Mouse (Mus musculus) midbrain, embryonic 13.5 days (tissue): ENCODE measurements around the gene Atg5. TPM values are rescaled to one million over a fixed set of nuclear protein-coding genes. Genes with fewer than 3 reads are reported as not detected.

ENCODE experiments used
- ATAC-seq: fragments of 200-750 bp; cut with Nextera tagmentation; 2 replicates; pipeline ENCODE4 v1.8.0; 2017; ENCODE audit warnings: mild to moderate bottlenecking, moderate TSS enrichment, moderate library complexity
- H3K27ac ChIP-seq: fragments of 300-500 bp; sonication (generic); 2 replicates; pipeline ENCODE4 v1.5.1; 2015; ENCODE audit warnings: inconsistent platforms, mild to moderate bottlenecking, moderate library complexity
- H3K27me3 ChIP-seq: fragments of 300-500 bp; sonication (generic); 2 replicates; pipeline ENCODE4 v1.6.1; 2015; ENCODE audit warnings: mild to moderate bottlenecking, inconsistent platforms
- H3K36me3 ChIP-seq: fragments of 300-500 bp; sonication (generic); 2 replicates; pipeline ENCODE4 v1.6.1; 2015; ENCODE audit warnings: mild to moderate bottlenecking, inconsistent platforms
- H3K4me1 ChIP-seq: fragments of 300-500 bp; sonication (generic); replicated peaks from 2 replicates; pipeline ENCODE4 v1.6.1; 2015; ENCODE audit warnings: inconsistent platforms
- H3K4me2 ChIP-seq: fragments of 300-500 bp; sonication (generic); replicated peaks from 2 replicates; pipeline ENCODE4 v1.6.1; 2015; ENCODE audit warnings: moderate library complexity, mild to moderate bottlenecking, inconsistent platforms
- H3K4me3 ChIP-seq: fragments of 300-500 bp; sonication (generic); replicated peaks from 2 replicates; pipeline ENCODE4 v1.5.1; 2015; ENCODE audit warnings: mild to moderate bottlenecking, inconsistent platforms
- H3K9ac ChIP-seq: fragments of 300-500 bp; sonication (generic); replicated peaks from 2 replicates; pipeline ENCODE4 v1.6.1; 2015; ENCODE audit warnings: mild to moderate bottlenecking, inconsistent platforms
- H3K9me3 ChIP-seq: fragments of 300-500 bp; sonication (generic); 2 replicates; pipeline ENCODE4 v1.6.1; 2016; ENCODE audit warnings: mild to moderate bottlenecking, inconsistent platforms
- WGBS: fragments of 180-500 bp; shearing (Covaris S2); methylation state at CpG from one replicate; pipeline ENCODE4 v1.1.7; 2015; 5-methylcytosine and 5-hydroxymethylcytosine counted together
- polyA plus RNA-seq: library from polyadenylated mRNA; unstranded; fragments of >200 nt; fragmentation: Nextera tagmentation; extraction: Ambion mirVana; gene quantifications from 2 replicates; pipeline ENCODE4 v1.2.1, GENCODE M21; 2015

The Atg5 gene
- polyA plus RNA-seq, 1 experiment from 2014 or later: 51.9 TPM

- H3K9me3 ChIP-seq: no peaks in the 10 kb centered on the region
- no peak overlapping the region for H3K4me3 ChIP-seq
- no peaks in the 10 kb centered on the region for H3K36me3 ChIP-seq
- no peak overlapping the region for H3K4me2 ChIP-seq
- H3K27ac ChIP-seq: no peak overlapping the region
- H3K27me3 ChIP-seq: no peaks in the 10 kb centered on the region
- ATAC-seq: no peak
- H3K9ac ChIP-seq: no peak overlapping the region
- 35% methylated on average over 6 of the region's 6 CpGs for WGBS
- peaks cover 6% of the 10 kb centered on the region; the same call in 1 of the 2 replicates for H3K4me1 ChIP-seq
Measured at GRCm38 (mm10) chr10:44338571-44338970, 70.4 kb downstream of the Atg5 start.

- no peak overlapping the region for H3K9ac ChIP-seq
- H3K4me2 ChIP-seq: no peak overlapping the region
- no peak for ATAC-seq
- 81% methylated on average over 5 of the region's 5 CpGs for WGBS
- H3K4me1 ChIP-seq: peaks cover 6% of the 10 kb centered on the region; the same call in 1 of the 2 replicates
- no peak overlapping the region for H3K4me3 ChIP-seq
- no peaks in the 10 kb centered on the region for H3K36me3 ChIP-seq
- H3K9me3 ChIP-seq: no peaks in the 10 kb centered on the region
- H3K27me3 ChIP-seq: no peaks in the 10 kb centered on the region
- no peak overlapping the region for H3K27ac ChIP-seq
Measured at GRCm38 (mm10) chr10:44339326-44339725, 71.2 kb downstream of the Atg5 start.

GRCm38 (mm10) chr10:44340928-44341327 lies 72.8 kb downstream of the Atg5 start:
- no peak overlapping the region for H3K4me3 ChIP-seq
- H3K9me3 ChIP-seq: no peaks in the 10 kb centered on the region
- peaks cover 6% of the 10 kb centered on the region; the same call in 1 of the 2 replicates for H3K4me1 ChIP-seq
- 65% methylated on average over 4 of the region's 4 CpGs for WGBS
- H3K27ac ChIP-seq: no peak overlapping the region
- H3K27me3 ChIP-seq: no peaks in the 10 kb centered on the region
- H3K36me3 ChIP-seq: no peaks in the 10 kb centered on the region
- no peak overlapping the region for H3K4me2 ChIP-seq
- H3K9ac ChIP-seq: no peak overlapping the region
- 0 out of 2 replicates have a peak, but pooled peaks have one; percentile 68 for ATAC-seq

GRCm38 (mm10) chr10:44341826-44342521 lies 73.8 kb downstream of the Atg5 start:
- no peak for ATAC-seq
- H3K4me3 ChIP-seq: no peak overlapping the region
- no peak overlapping the region for H3K4me2 ChIP-seq
- H3K36me3 ChIP-seq: no peaks in the 10 kb centered on the region
- no peak overlapping the region for H3K27ac ChIP-seq
- no peak overlapping the region for H3K9ac ChIP-seq
- 96% methylated on average over 6 of the region's 6 CpGs for WGBS
- no peaks in the 10 kb centered on the region for H3K9me3 ChIP-seq
- no peaks in the 10 kb centered on the region for H3K27me3 ChIP-seq
- peaks cover 6% of the 10 kb centered on the region; the same call in 1 of the 2 replicates for H3K4me1 ChIP-seq

- 95% methylated on average over 3 of the region's 3 CpGs for WGBS
Measured at GRCm38 (mm10) chr10:44343351-44343750, 75.2 kb downstream of the Atg5 start.

GRCm38 (mm10) chr10:44347549-44348172 lies 79.5 kb downstream of the Atg5 start:
- WGBS: 92% methylated on average over 10 of the region's 10 CpGs
- no peak for ATAC-seq
- Histone ChIP-seq H3K27ac (no peak overlapping the region), H3K27me3 (no peaks in the 10 kb centered on the region), H3K9ac (no peak overlapping the region), H3K4me3 (no peak overlapping the region), H3K36me3 (no peaks in the 10 kb centered on the region), H3K9me3 (no peaks in the 10 kb centered on the region), H3K4me2 (no peak overlapping the region), H3K4me1 (no peaks in the 10 kb centered on the region)

More at GRCm38 (mm10) chr10:44343351-44343750, 75.2 kb downstream of the Atg5 start:
- no peak for ATAC-seq
- peaks cover 6% of the 10 kb centered on the region; the same call in 1 of the 2 replicates for H3K4me1 ChIP-seq
- no peak overlapping the region for H3K9ac ChIP-seq
- no peak overlapping the region for H3K27ac ChIP-seq
- no peaks in the 10 kb centered on the region for H3K27me3 ChIP-seq
- no peaks in the 10 kb centered on the region for H3K36me3 ChIP-seq
- no peak overlapping the region for H3K4me2 ChIP-seq
- H3K9me3 ChIP-seq: no peaks in the 10 kb centered on the region
- no peak overlapping the region for H3K4me3 ChIP-seq

- H3K4me1 ChIP-seq: no peaks in the 10 kb centered on the region
- no peaks in the 10 kb centered on the region for H3K36me3 ChIP-seq
- H3K9ac ChIP-seq: no peak overlapping the region
- ATAC-seq: no peak
- no peak overlapping the region for H3K4me2 ChIP-seq
- no peaks in the 10 kb centered on the region for H3K27me3 ChIP-seq
- WGBS: 75% methylated on average over 14 of the region's 14 CpGs
- no peaks in the 10 kb centered on the region for H3K9me3 ChIP-seq
- H3K4me3 ChIP-seq: no peak overlapping the region
- peak overlapping the region; percentile 10; the same call in 1 of the 2 replicates for H3K27ac ChIP-seq
Measured at GRCm38 (mm10) chr10:44348474-44349415, 80.6 kb downstream of the Atg5 start.

- H3K36me3 ChIP-seq: no peaks in the 10 kb centered on the region
- 79% methylated on average over 4 of the region's 4 CpGs for WGBS
- no peak overlapping the region for H3K9ac ChIP-seq
- peaks cover 15% of the 10 kb centered on the region for H3K4me1 ChIP-seq
- H3K4me3 ChIP-seq: no peak overlapping the region
- no peak for ATAC-seq
- no peak overlapping the region for H3K4me2 ChIP-seq
- no peaks in the 10 kb centered on the region for H3K27me3 ChIP-seq
- H3K9me3 ChIP-seq: no peaks in the 10 kb centered on the region
- H3K27ac ChIP-seq: no peak overlapping the region
Measured at GRCm38 (mm10) chr10:44353467-44353866, 85.3 kb downstream of the Atg5 start.

GRCm38 (mm10) chr10:44354393-44354792 lies 86.2 kb downstream of the Atg5 start:
- Histone ChIP-seq H3K36me3 (no peaks in the 10 kb centered on the region), H3K4me1 (peaks cover 15% of the 10 kb centered on the region), H3K9ac (no peak overlapping the region), H3K27ac (no peak overlapping the region), H3K4me2 (no peak overlapping the region), H3K4me3 (no peak overlapping the region), H3K9me3 (no peaks in the 10 kb centered on the region), H3K27me3 (no peaks in the 10 kb centered on the region)
- no peak for ATAC-seq
- WGBS: 84% methylated on average over 10 of the region's 10 CpGs

GRCm38 (mm10) chr10:44355216-44355615 lies 87.1 kb downstream of the Atg5 start:
- Histone ChIP-seq H3K4me2 (no peak overlapping the region), H3K27ac (no peak overlapping the region), H3K9ac (no peak overlapping the region), H3K4me1 (peaks cover 15% of the 10 kb centered on the region), H3K4me3 (no peak overlapping the region), H3K27me3 (no peaks in the 10 kb centered on the region), H3K9me3 (no peaks in the 10 kb centered on the region), H3K36me3 (no peaks in the 10 kb centered on the region)
- 67% methylated on average over 7 of the region's 7 CpGs for WGBS
- peak; percentile 74; the same call in 1 of the 2 replicates for ATAC-seq

GRCm38 (mm10) chr10:44356625-44357024 lies 88.5 kb downstream of the Atg5 start:
- H3K4me3 ChIP-seq: no peak overlapping the region
- 96% methylated on average over 5 of the region's 5 CpGs for WGBS

More at GRCm38 (mm10) chr10:44356625-44357024, 88.5 kb downstream of the Atg5 start:
- Histone ChIP-seq H3K4me1 (peaks cover 15% of the 10 kb centered on the region), H3K36me3 (no peaks in the 10 kb centered on the region), H3K27ac (no peak overlapping the region), H3K9ac (no peak overlapping the region), H3K4me2 (no peak overlapping the region), H3K27me3 (no peaks in the 10 kb centered on the region), H3K9me3 (no peaks in the 10 kb centered on the region)
- no peak for ATAC-seq
